Mouse (Mus musculus) gastrocnemius, postnatal 14 days (tissue): Measurements from ENCODE around the gene Aim2. TPM values are rescaled to one million over a fixed set of nuclear protein-coding genes. Genes with fewer than 3 reads are reported as not detected.

Source experiments
- DNase-seq: peaks from one replicate; pipeline ENCODE4 v3.0.0; 2021; ENCODE audit warnings: mixed read lengths
- intact Hi-C: fragments of 180-260 bp; cut with DNase I; formaldehyde crosslinking; loops from one replicate; pipeline ENCODE4 v1.15.1; 2025; ENCODE audit warnings: low total_unique reads
- total RNA-seq, 2 experiments: library from RNA; stranded (reverse); gene quantifications; 2 replicates each; pipeline ENCODE4 v1.2.3; 2021

Aim2 gene
- total RNA-seq, 2 experiments from 2014 or later, result 0.35 to 0.69 TPM

GRCm38 (mm10) chr1:173374020-173374419 lies 23.3 kb downstream of the Aim2 start:
- DNase-seq, result no peak
- intact Hi-C loops, result no loop called here

DNA sequence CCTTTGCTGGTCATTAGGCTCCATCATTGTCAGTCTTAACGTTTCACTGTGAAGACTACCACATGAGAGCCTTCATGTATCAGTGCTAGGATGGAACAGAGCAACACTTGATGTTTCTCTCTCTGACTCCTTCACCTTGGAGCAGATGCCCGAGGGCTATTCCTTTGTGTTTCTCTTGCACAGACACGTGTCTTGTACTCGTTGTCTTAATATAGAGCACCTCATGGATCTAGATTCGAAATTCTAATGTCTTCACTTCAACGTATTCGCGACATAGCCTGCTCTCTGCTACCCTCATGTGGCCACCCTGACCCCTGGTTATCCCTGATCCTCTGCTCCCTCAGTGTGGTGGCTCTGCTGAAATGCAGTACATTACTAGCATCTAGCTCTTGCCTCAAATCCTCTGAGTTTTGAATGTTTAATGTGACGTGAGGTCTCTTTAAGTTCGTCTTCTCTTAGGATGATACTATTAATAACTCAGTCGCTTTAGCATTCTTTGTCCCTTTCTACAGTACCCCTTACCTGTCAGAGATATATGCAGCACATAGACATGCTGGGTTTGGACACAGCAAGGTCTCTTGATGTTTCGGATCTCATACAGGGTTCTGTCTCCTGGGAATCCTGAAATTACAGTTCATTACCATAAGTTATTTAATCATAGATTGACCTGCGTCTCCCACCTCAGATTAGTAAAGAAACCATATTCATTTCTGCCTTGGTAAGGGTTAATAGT lies 26.9 kb downstream of the Aim2 start:
- peak; percentile 52 for DNase-seq
- intact Hi-C loops, result no loop called here

- intact Hi-C loops, result no loop called here
- no peak for DNase-seq
Measured at GRCm38 (mm10) chr1:173381436-173381835, 30.8 kb downstream of the Aim2 start.

- DNase-seq, result no peak
- intact Hi-C loops, result no loop called here
Measured at GRCm38 (mm10) chr1:173389431-173389830, 38.8 kb downstream of the Aim2 start.

DNA sequence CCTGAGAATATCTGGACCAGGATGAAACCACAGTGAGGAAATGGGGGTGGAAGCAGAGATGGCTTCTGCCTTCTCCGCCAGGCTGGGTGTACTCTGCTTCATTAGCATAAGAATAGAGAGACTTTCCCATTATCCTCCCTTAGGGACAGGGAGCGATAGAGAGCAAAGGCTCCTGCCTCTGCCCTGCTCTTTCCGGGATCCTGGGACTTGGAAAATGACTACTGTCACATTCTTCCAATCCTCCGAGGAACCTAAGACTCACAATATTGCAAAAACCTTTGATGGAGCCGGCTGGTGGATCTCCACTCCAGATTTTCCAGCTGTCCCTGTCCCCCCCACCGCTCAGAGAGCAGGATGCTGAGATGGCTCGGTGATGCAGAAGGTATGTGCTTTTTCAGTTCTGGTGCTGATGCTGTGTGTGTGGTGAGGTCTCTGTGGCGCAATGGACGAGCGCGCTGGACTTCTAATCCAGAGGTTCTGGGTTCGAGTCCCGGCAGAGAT lies 39.3 kb downstream of the Aim2 start:
- intact Hi-C loops, result loop anchor here (10.0 kb wide), 1 partner anchor 55 kb away; the partner anchor contains the start of gene Ackr1
- DNase-seq, result no peak

DNA sequence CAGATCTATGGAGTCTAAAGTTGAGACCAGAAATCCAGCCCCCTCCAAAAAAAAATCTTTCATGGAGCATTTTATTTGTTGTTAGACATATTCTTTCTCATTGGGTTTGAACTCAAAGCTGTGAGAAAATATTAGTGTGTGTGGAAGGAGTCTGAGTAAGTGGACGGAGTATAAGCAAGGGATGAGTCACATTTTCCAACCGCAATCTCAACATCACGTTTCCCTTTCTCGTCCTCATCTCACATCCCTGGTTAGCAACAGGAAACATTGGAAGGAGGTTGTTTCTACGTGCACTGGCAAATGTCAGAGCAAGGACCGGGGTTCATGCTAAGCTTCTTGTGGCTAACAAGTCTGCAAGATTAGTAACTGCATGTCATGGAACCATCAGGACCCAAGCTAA lies 41.1 kb downstream of the Aim2 start:
- intact Hi-C loops, result loop anchor here (10.0 kb wide), 1 partner anchor 57 kb away; the partner anchor contains the start of gene Ackr1
- no peak for DNase-seq

DNA sequence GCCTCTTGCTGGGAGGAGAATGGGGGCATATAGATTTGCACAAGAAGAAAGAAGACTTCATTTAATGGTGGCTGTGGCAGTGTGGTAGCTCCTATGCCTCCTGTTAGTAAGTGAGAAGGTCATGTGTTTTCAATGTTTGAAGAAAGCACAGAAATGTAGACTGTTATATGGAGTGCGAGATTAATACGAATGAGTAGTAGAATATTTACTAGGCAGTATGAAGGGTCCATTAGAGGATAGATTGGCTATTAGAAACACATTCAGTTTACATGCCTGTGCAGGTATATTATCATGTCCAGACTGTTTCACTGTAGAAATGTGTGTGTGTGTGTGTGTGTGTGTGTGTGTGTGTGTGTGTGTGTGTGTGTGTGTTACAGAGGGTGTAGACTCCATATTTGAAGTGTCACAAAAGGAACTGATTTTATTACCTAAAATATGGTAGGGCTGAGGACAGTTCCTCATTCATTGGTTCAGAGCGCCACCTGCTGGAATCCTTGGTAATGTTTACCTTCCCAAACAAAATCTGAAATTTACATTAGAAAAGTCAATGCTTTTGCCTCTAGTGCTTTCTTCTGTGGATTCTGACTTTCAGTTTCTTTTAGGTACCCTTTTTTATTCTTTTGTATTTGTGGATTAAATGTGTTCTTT lies 47.8 kb downstream of the Aim2 start:
- DNase-seq, result peak; percentile 50
- intact Hi-C loops, result loop anchor here (10.0 kb wide), 1 partner anchor 64 kb away; the partner anchor contains the start of gene Ackr1

GRCm38 (mm10) chr1:173404696-173405309 lies 54.1 kb downstream of the Aim2 start:
- no peak for DNase-seq

DNA sequence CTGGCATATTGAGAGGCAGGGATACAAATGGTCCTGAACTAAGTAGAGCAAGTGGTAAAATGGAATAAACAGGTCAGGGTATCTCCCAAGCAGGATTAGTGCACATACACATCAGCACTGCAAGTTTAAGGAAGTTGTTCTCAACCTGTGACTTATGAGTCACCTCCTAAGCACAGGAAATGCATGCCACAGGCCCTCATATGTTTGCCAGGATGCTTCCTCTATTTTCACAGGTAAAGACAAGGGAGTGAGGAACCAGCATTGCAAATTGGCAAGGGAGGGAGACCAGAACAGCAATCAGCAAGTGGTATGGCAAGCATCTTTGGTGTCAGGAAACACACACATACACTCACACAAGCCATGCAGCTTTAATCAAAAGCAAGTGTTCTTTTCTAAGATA lies 58.4 kb downstream of the Aim2 start:
- intact Hi-C loops, result no loop called here

More at GRCm38 (mm10) chr1:173404696-173405309, 54.1 kb downstream of the Aim2 start:
- intact Hi-C loops, result no loop called here

DNA sequence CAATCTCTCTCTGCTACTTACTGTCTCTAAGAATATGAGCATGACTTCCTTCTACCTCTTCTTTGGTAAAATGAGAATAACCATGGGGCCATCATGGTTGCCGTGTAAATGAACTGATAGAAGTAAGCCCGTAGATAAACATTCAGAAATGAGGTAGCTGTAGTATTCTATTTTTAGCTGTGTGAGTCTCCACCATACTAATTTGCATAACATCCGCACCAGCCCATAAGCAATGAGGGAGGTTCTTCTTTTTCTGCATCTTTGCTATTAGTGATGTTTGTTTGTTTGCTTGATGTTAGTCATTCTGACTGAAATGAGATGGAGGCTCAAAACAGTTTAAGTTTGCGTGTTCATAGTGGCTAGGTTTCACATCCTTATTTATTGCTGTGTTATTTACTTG lies 61.2 kb downstream of the Aim2 start:
- intact Hi-C loops, result no loop called here
- DNase-seq, result no peak

More for the DNA sequence above, 58.4 kb downstream of the Aim2 start:
- no peak for DNase-seq

DNA sequence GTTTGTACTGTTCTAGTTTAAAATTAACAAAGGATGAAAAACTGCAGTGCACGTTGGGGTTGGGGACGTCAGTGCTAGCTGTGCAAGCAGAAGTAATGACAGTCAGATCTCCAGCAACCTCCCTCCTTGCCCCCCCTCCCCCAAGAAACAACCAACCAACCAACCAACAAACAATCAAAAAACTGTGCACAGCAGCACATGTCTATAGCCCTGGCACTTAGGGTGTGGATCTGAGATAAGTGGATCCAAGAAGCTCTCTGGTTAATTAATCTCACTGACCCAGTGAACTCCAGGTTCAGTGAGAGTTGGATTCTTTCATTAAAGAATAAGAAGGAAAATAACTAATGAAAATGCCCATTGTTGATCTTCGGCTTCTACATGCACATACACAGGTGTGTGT lies 64.0 kb downstream of the Aim2 start:
- DNase-seq, result no peak
- intact Hi-C loops, result no loop called here

DNA sequence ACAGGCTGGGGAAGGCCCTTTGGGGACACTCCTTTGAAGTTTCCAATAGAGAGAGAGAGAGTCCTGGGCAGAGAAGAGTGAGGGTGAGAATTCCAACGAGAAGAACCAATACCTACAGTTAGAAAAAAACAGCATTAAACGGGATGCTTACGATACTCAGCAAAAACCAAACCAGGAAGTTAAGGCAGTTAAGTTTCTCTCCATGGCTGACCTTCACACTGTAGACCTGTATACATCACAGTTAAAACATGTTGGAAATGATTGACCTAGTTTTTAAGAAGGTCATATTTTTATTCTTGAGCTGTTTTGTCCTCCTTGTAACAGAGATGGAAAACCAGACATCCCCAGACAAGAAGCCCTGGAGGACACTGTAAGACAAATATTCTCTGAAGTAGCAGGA lies 67.8 kb downstream of the Aim2 start:
- intact Hi-C loops, result no loop called here
- no peak for DNase-seq

- intact Hi-C loops, result no loop called here
- no peak for DNase-seq
Measured at GRCm38 (mm10) chr1:173418936-173419621, 68.4 kb downstream of the Aim2 start.

- intact Hi-C loops, result no loop called here
Measured at GRCm38 (mm10) chr1:173420374-173420773, 69.7 kb downstream of the Aim2 start.

GRCm38 (mm10) chr1:173426345-173426744 lies 75.7 kb downstream of the Aim2 start:
- no peak for DNase-seq
- intact Hi-C loops, result no loop called here

More at GRCm38 (mm10) chr1:173420374-173420773, 69.7 kb downstream of the Aim2 start:
- no peak for DNase-seq

DNA sequence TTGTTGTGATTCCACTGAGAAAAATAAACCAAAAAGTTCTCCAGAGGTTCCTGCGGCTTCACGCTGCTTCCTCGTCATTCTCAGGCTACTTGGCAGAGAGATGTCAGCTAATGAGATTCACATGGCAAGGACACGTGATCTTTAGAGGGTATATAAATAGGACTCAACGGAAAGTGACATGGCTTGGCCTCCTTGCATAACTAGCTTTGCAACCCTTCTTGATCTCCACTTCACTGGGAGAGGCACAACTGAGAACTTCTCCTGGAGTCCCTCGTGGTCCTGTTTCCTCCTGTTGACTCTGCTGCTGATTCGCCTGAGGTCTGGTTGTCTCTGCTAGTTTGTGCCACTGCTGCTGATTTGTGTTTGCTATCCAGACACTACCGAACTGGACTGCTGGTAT lies 76.7 kb downstream of the Aim2 start:
- no peak for DNase-seq
- intact Hi-C loops, result no loop called here

GRCm38 (mm10) chr1:173429995-173430699 lies 79.5 kb downstream of the Aim2 start:
- DNase-seq, result no peak
- intact Hi-C loops, result no loop called here

GRCm38 (mm10) chr1:173432411-173432810 lies 81.7 kb downstream of the Aim2 start:
- intact Hi-C loops, result no loop called here

More at GRCm38 (mm10) chr1:173432411-173432810, 81.7 kb downstream of the Aim2 start:
- DNase-seq, result no peak
